Mouse (Mus musculus): Measurements from ENCODE around the gene Slc36a3. TPM values are rescaled to one million over a fixed set of nuclear protein-coding genes. Genes with fewer than 3 reads are reported as not detected.

Gene Slc36a3
- polyA plus RNA-seq (2014; fragmentation: Nextera tagmentation; extraction: Ambion mirVana) = not detected in 2 replicates

DNA sequence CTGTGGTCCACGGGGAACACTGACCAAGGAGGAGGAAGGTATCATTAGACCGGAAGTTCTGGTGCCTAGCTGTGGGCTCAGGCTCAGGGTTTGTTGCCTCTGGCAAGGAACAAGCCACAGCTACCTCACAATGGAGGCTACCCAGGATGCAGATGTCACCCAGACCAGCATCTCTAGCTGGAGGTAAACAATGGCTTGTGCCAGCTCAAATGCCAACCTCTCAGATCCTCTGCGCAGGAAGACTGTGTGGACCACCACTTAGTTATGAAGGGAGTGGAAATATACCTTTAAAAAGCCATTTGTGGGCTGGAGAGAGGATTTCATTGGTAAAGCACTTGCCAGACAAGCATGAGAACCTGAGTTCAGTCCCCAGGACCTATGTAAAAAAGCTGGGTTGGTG, at the start of gene Slc36a3:
Slc36a3 (minus strand) TSS at position 101 of the 400 bp plus-strand sequence.
- no peak for ATAC-seq (ENCODE audit: insufficient read depth)

DNA sequence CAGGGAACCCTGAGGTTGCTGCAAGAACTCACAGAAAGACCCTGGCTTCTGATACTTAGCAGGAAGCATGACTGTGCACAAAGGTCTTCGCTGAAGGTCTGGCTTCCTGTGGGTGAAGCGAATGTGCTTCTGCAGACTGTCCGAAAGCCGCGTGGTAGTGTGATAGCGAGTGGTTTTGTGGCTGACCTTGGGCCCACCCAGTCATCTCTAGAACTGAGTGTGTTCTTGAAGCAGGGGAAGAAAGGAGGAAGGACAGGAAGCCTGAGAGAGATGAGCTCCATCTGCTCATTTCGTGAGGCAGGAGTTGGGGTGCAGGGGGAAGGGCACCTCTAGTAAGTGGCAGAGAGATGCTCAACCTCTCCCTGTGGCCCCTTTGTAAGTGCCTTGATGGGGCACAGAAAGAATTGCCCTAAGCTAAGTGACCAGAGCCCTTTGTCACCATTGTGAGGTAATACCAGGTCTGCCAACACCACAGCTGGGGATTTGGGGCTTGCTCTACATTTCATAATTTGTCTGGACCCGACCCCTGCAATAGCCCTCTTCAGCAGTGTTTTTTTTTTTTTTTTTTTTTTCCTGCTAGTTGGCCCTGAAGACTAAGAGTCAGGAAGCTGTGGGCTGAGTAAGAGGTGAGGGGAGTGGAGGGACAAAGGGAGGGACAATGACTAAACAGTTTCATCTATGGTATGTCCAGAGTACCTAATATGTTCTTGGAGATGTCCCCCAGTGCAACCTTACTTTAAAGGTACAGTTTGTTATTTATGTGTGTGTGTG, 46.4 kb upstream of the Slc36a3 start:
- no peak for TF ChIP-seq CTCF (IDR thresholded peaks at IDR 0.05; ENCODE audit: low read depth)
- H3K4me1 ChIP-seq (ENCODE audit: insufficient read depth) = no peaks in the 10 kb centered on the region
- ATAC-seq (ENCODE audit: insufficient read depth) = no peak
- H3K4me3 ChIP-seq (ENCODE audit: low read depth, low read length) = no peak overlapping the region
- no peak overlapping the region for H3K4me2 ChIP-seq
- no peaks in the 10 kb centered on the region for H3K9me3 ChIP-seq (ENCODE audit: low read depth, low read length)
- no peak overlapping the region for H3K27ac ChIP-seq (ENCODE audit: low read depth)
- DNase-seq = no peak
- WGBS = 58% methylated on average over 8 of the region's 8 CpGs
- H3K27me3 ChIP-seq (ENCODE audit: insufficient read depth, low read length) = no peaks in the 10 kb centered on the region
- no peaks in the 10 kb centered on the region for H3K36me3 ChIP-seq (ENCODE audit: insufficient read depth)
- no peak overlapping the region for H3K9ac ChIP-seq

More for the DNA sequence above, at the start of gene Slc36a3:
- no peak within 1 kb of the TSS for H3K27ac ChIP-seq (ENCODE audit: low read depth)
- no peak for TF ChIP-seq CTCF (IDR thresholded peaks at IDR 0.05; ENCODE audit: low read depth)
- no peak within 1 kb of the TSS for H3K9ac ChIP-seq
- no peaks in the 10 kb centered on the region for H3K4me1 ChIP-seq (ENCODE audit: insufficient read depth)
- no peaks in the 10 kb centered on the region for H3K27me3 ChIP-seq (ENCODE audit: insufficient read depth, low read length)
- DNase-seq = no peak
- WGBS = 70% methylated on average over 3 of the region's 3 CpGs
- H3K4me3 ChIP-seq (ENCODE audit: low read depth, low read length) = no peak within 1 kb of the TSS
- H3K36me3 ChIP-seq (ENCODE audit: insufficient read depth) = no peaks in the 10 kb centered on the region
- H3K9me3 ChIP-seq (ENCODE audit: low read depth, low read length) = no peaks in the 10 kb centered on the region
- H3K4me2 ChIP-seq = no peak within 1 kb of the TSS

DNA sequence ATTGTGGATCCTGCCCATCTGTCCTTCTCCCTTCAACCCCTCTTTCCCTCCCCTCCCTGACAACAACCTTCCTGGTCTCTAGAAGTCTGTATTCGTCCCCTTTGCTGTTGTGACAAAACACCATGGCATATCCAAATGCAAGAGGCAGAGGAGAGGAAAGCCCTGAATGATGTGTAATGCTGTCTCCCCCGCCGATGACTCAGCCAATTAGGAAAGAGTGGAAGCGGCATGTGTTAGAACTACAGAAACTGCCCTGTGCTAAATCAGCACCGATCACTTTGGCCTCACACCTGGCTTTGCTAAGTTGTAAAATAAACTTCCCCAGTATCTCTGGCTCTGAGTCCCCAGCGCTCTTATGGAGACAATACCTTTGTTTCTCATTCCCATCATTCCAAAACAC, 45.6 kb upstream of the Slc36a3 start:
- ATAC-seq (ENCODE audit: insufficient read depth) (no peak), DNase-seq (no peak)
- WGBS = 53% methylated on average over 6 of the region's 6 CpGs
- Histone ChIP-seq H3K27me3 (ENCODE audit: insufficient read depth, low read length) (no peaks in the 10 kb centered on the region), H3K9ac (no peak overlapping the region), H3K9me3 (ENCODE audit: low read depth, low read length) (no peaks in the 10 kb centered on the region), H3K4me1 (ENCODE audit: insufficient read depth) (no peaks in the 10 kb centered on the region), H3K27ac (ENCODE audit: low read depth) (no peak overlapping the region), H3K4me2 (no peak overlapping the region), H3K4me3 (ENCODE audit: low read depth, low read length) (no peak overlapping the region), H3K36me3 (ENCODE audit: insufficient read depth) (no peaks in the 10 kb centered on the region)
- TF ChIP-seq CTCF (IDR thresholded peaks at IDR 0.05; ENCODE audit: low read depth) = no peak

DNA sequence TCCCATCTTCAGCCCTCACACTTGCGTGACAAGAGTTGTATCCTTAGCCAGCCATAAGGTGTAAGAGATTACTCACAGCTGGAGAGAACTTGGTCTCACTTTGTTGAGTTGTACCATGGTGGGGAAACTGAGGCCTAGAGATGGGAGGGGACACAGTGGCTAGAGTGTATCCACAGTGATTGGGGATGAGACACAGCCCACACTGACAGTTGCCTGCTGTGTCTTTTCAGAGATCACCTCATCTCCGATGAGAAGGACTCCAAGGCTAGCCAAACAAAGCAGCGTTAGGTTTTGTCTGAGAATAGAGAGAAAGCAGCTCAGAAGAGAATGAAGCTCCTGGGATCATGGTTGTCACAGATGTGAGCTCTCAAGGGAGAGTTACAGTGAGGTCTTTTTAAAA, 38.7 kb upstream of the Slc36a3 start:
- 50% methylated on average over 3 of the region's 3 CpGs for WGBS
- no peaks in the 10 kb centered on the region for H3K36me3 ChIP-seq (ENCODE audit: insufficient read depth)
- no peaks in the 10 kb centered on the region for H3K9me3 ChIP-seq (ENCODE audit: low read depth, low read length)
- no peak overlapping the region for H3K4me3 ChIP-seq (ENCODE audit: low read depth, low read length)
- no peak overlapping the region for H3K27ac ChIP-seq (ENCODE audit: low read depth)
- H3K4me1 ChIP-seq (ENCODE audit: insufficient read depth) = no peaks in the 10 kb centered on the region
- TF ChIP-seq CTCF (IDR thresholded peaks at IDR 0.05; ENCODE audit: low read depth) = no peak
- H3K27me3 ChIP-seq (ENCODE audit: insufficient read depth, low read length) = no peaks in the 10 kb centered on the region
- ATAC-seq (ENCODE audit: insufficient read depth) = peak; percentile 52; the same call in 1 of the 2 replicates
- H3K4me2 ChIP-seq = no peak overlapping the region
- peak; percentile 74 for DNase-seq
- no peak overlapping the region for H3K9ac ChIP-seq

DNA sequence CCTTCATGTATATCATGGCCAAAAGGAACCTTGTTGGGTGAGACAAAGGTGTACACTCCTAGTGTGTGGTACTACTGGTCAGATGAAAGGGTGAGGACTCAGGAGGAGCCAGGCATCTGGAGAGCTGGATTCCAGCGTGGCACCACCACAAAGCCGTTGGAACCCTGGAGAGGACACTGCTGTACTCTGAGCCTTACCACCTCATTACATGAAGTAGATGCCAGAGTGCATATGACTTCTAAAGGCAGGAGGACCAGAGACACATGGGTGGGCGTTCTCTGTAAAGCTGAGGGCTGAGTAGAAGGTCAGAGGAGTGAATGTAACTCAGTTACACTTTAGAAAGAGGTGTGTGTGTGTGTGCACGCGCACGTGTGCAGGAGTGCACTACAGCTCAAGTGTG, 36.3 kb upstream of the Slc36a3 start:
- Histone ChIP-seq H3K4me1 (ENCODE audit: insufficient read depth) (0 out of 2 replicates have a peak, but pooled peaks cover 5% of the 10 kb centered on the region), H3K9ac (no peak overlapping the region), H3K9me3 (ENCODE audit: low read depth, low read length) (no peaks in the 10 kb centered on the region), H3K4me2 (no peak overlapping the region), H3K27me3 (ENCODE audit: insufficient read depth, low read length) (no peaks in the 10 kb centered on the region), H3K36me3 (ENCODE audit: insufficient read depth) (no peaks in the 10 kb centered on the region), H3K27ac (ENCODE audit: low read depth) (no peak overlapping the region), H3K4me3 (ENCODE audit: low read depth, low read length) (no peak overlapping the region)
- TF ChIP-seq CTCF (IDR thresholded peaks at IDR 0.05; ENCODE audit: low read depth) = no peak
- DNase-seq (no peak), ATAC-seq (ENCODE audit: insufficient read depth) (no peak)
- WGBS = 75% methylated on average over 6 of the region's 6 CpGs

DNA sequence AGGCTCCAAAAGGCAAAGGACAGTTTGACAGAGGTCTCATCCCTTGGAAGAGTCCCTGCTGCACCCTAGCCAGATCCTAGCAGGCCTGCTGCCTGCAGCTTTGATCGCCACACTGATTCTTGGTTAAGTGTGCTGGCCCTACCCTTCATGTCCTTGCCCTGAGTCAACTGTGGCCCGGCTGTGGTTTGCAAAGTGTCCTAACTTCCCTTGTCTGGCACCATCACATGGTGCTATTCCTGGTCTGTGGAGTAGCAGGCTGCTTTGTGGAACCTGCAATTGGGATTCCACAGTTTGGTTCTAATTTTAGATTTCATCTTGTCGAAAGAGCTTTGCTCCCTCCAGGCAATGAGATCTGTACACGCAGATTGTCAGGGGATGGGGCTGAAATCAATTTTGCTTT, 35.8 kb upstream of the Slc36a3 start:
- H3K4me3 ChIP-seq (ENCODE audit: low read depth, low read length) = no peak overlapping the region
- H3K4me1 ChIP-seq (ENCODE audit: insufficient read depth) = 0 out of 2 replicates have a peak, but pooled peaks cover 5% of the 10 kb centered on the region
- no peak for ATAC-seq (ENCODE audit: insufficient read depth)
- H3K9me3 ChIP-seq (ENCODE audit: low read depth, low read length) = no peaks in the 10 kb centered on the region
- TF ChIP-seq CTCF (IDR thresholded peaks at IDR 0.05; ENCODE audit: low read depth) = no peak
- H3K27ac ChIP-seq (ENCODE audit: low read depth) = no peak overlapping the region
- H3K27me3 ChIP-seq (ENCODE audit: insufficient read depth, low read length) = no peaks in the 10 kb centered on the region
- no peak overlapping the region for H3K4me2 ChIP-seq
- 75% methylated on average over 4 of the region's 4 CpGs for WGBS
- no peak for DNase-seq
- no peaks in the 10 kb centered on the region for H3K36me3 ChIP-seq (ENCODE audit: insufficient read depth)
- no peak overlapping the region for H3K9ac ChIP-seq

DNA sequence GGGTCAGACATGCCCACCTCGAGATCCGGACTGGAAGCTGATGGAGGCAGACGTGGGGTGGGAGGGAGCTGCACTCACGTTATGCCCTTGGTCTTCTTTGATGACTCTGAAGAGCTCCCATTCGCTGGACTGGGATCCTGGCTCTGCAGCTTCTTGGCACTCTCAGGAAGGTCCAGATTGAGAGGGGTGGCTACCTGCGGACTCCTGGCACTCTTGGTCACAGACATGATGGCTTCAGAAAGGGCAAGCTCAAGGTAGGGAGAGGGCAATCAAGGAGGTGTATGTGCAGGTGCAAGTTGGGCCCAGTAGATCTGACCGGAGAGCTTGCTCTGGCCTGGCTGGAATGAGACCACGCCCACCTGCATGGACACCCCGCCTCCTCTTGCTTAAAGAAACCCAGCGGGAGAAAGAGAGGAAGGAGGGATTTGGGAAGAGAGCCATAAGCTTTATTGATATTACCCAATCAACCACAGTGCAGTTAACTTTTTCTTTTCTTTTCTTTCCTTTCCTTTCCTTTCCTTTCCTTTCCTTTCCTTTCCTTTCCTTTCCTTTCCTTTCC, 33.3 kb upstream of the Slc36a3 start, which contains the start of gene Slc36a2:
Slc36a2 (minus strand) TSS at position 345 of the 559 bp plus-strand sequence.
- Histone ChIP-seq H3K36me3 (ENCODE audit: insufficient read depth) (no peaks in the 10 kb centered on the region), H3K9me3 (ENCODE audit: low read depth, low read length) (no peaks in the 10 kb centered on the region), H3K27ac (ENCODE audit: low read depth) (no peak within 1 kb of the TSS), H3K4me3 (ENCODE audit: low read depth, low read length) (no peak within 1 kb of the TSS), H3K4me1 (ENCODE audit: insufficient read depth) (0 out of 2 replicates have a peak, but pooled peaks cover 5% of the 10 kb centered on the region), H3K9ac (no peak within 1 kb of the TSS), H3K27me3 (ENCODE audit: insufficient read depth, low read length) (no peaks in the 10 kb centered on the region), H3K4me2 (no peak within 1 kb of the TSS)
- 26% methylated on average over 10 of the region's 10 CpGs for WGBS
- DNase-seq (peak; percentile 45), ATAC-seq (ENCODE audit: insufficient read depth) (no peak)
- TF ChIP-seq CTCF (IDR thresholded peaks at IDR 0.05; ENCODE audit: low read depth) = no peak

Measured in lung, embryonic 14.5 days (tissue).